Mouse (Mus musculus): ENCODE data around the gene AC109138.7.

Gene AC109138.7

GRCm38 (mm10) chr19:4214071-4214770 is at the start of gene AC109138.7, which contains the start of gene Clcf1:
Gene AC109138.7 (plus strand): TSS chr19:4214357.
Gene Clcf1 (plus strand): TSS chr19:4214238.
- 2% methylated on average over 49 of the region's 49 CpGs for WGBS

GRCm38 (mm10) chr19:4164721-4165120 is 49.4 kb upstream of the AC109138.7 start:
- 80% methylated on average over 2 of the region's 2 CpGs for WGBS

- 80% methylated on average over 9 of the region's 9 CpGs for WGBS
These were observed 47.3 kb upstream of the AC109138.7 start for GRCm38 (mm10) chr19:4166678-4167476.

- under 1% methylated on average over 43 of the region's 43 CpGs for WGBS
These were observed 44.8 kb upstream of the AC109138.7 start for GRCm38 (mm10) chr19:4169378-4169784.

- 2% methylated on average over 27 of the region's 27 CpGs for WGBS
These were observed 44.3 kb upstream of the AC109138.7 start for GRCm38 (mm10) chr19:4169810-4170209.

- WGBS: 94% methylated on average over 10 of the region's 10 CpGs
These were observed 43.3 kb upstream of the AC109138.7 start for GRCm38 (mm10) chr19:4170723-4171392.

GRCm38 (mm10) chr19:4171393-4172290 is 42.5 kb upstream of the AC109138.7 start:
- WGBS: 64% methylated on average over 13 of the region's 13 CpGs

- WGBS: 74% methylated on average over 11 of the region's 11 CpGs
These were observed 41.2 kb upstream of the AC109138.7 start for GRCm38 (mm10) chr19:4172925-4173324.

- WGBS: 18% methylated on average over 11 of the region's 11 CpGs
These were observed 38.7 kb upstream of the AC109138.7 start, which contains the start of gene Carns1 for GRCm38 (mm10) chr19:4175368-4175947. Gene Carns1 (minus strand): TSS chr19:4175479.

- WGBS: 92% methylated on average over 7 of the region's 7 CpGs
These were observed 33.7 kb upstream of the AC109138.7 start for GRCm38 (mm10) chr19:4180411-4180810.

GRCm38 (mm10) chr19:4181892-4182291 is 32.3 kb upstream of the AC109138.7 start:
- WGBS: 40% methylated on average over 3 of the region's 3 CpGs

GRCm38 (mm10) chr19:4183689-4184088 is 30.5 kb upstream of the AC109138.7 start:
- 63% methylated on average over 2 of the region's 2 CpGs for WGBS

- 73% methylated on average over 15 of the region's 15 CpGs for WGBS
These were observed 28.9 kb upstream of the AC109138.7 start for GRCm38 (mm10) chr19:4184976-4185975.

GRCm38 (mm10) chr19:4187303-4187702 is 26.9 kb upstream of the AC109138.7 start:
- 82% methylated on average over 3 of the region's 3 CpGs for WGBS

GRCm38 (mm10) chr19:4189051-4189620 is 25.0 kb upstream of the AC109138.7 start:
- 92% methylated on average over 12 of the region's 12 CpGs for WGBS

- 65% methylated on average over 4 of the region's 4 CpGs for WGBS
These were observed 23.3 kb upstream of the AC109138.7 start, which contains the start of gene Tbc1d10c for GRCm38 (mm10) chr19:4190831-4191334. Gene Tbc1d10c (minus strand): TSS chr19:4191284.

GRCm38 (mm10) chr19:4191528-4192250 is 22.5 kb upstream of the AC109138.7 start, which contains the start of gene Ppp1ca:
Gene Ppp1ca (plus strand): TSS chr19:4192065.
- WGBS: 2% methylated on average over 47 of the region's 47 CpGs
